ENCODE assay signal across 7 mouse cellular contexts in the genomic region with DNA sequence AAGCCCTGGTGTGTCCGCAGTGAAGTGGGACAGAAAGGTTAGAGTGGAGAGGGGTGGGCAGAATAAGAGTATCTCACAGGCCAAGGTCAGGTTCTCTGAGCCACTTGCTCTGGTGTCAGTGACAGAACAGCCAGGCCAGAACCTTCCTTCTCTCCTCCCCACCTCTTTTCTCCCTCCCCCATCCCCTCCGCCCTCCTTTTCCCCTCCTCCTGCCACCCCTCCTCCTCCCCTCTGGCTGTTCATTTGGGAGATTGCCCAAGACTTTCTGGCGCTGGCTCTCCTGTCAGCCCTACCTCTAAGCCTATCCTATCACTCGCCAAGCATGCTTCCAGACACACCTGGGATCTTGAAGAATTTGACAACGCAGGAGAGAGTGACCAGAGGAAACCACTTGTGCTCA. TPM values are rescaled to one million over a fixed set of nuclear protein-coding genes. Genes with fewer than 3 reads are reported as not detected.
DNase-seq lines count a peak whose midpoint lies in the region; ATAC-seq and TF ChIP-seq lines count a peak whose summit lies in the region.

No protein-coding gene starts in this region.

- H3K9me3 ChIP-seq in limb, embryonic 12.5 days: 0 out of 2 replicates have a peak, but pooled peaks cover 6% of the 10 kb centered on the region
- no peaks in the 10 kb centered on the region for H3K9me3 ChIP-seq in midbrain, embryonic 14.5 days (ENCODE audit: control insufficient read depth, low read length)

- TF ChIP-seq POLR2A in heart, adult 2 months (IDR thresholded peaks at IDR 0.05; ENCODE audit: insufficient read depth, low read depth, low read length): peak; percentile 81

- no peaks in the 10 kb centered on the region for H3K79me2 ChIP-seq in heart, adult 2 months (replicated peaks; ENCODE audit: control insufficient read depth, insufficient read depth, low read length)

- TF ChIP-seq CTCF in heart, adult 2 months (IDR thresholded peaks at IDR 0.05): no peak

- H3K4me2 ChIP-seq in limb, embryonic 12.5 days: peak overlapping the region; percentile 90
- peak overlapping the region; percentile 94 for H3K4me2 ChIP-seq in midbrain, embryonic 14.5 days (ENCODE audit: low read length)

- H3K27ac ChIP-seq in heart, adult 2 months: peak overlapping the region; percentile 93
- H3K27ac ChIP-seq in limb, embryonic 12.5 days: no peak overlapping the region
- no peak overlapping the region for H3K27ac ChIP-seq in midbrain, embryonic 14.5 days (replicated peaks; ENCODE audit: low read depth, low read length)

- peak overlapping the region; percentile 79 for H3K9ac ChIP-seq in heart, adult 2 months (ENCODE audit: low read depth, low read length)
- H3K9ac ChIP-seq in limb, embryonic 12.5 days (replicated peaks): 0 out of 2 replicates have a peak overlapping the region, but pooled peaks have one; percentile 24
- H3K9ac ChIP-seq in midbrain, embryonic 14.5 days (replicated peaks; ENCODE audit: low read length): no peak overlapping the region

- DNase-seq in adipocyte (ENCODE audit: low spot score): peak; percentile 19
- DNase-seq in cerebellum, adult 18-20 months: peak; percentile 25 to 38
- peak; percentile 52 to 62 for DNase-seq in heart, adult 2 months
- DNase-seq in midbrain, embryonic 14.5 days: peak; percentile 7
- no peak for DNase-seq in natural killer cell, adult 2 months (ENCODE audit: low spot score in 2 of 2)
- DNase-seq in spleen, adult 18-20 months: no peak

- H3K36me3 ChIP-seq in heart, adult 2 months (ENCODE audit: control insufficient read depth, insufficient read depth, low read length): peaks cover 3% of the 10 kb centered on the region; the same call in 1 of the 2 replicates
- H3K36me3 ChIP-seq in limb, embryonic 12.5 days: no peaks in the 10 kb centered on the region
- H3K36me3 ChIP-seq in midbrain, embryonic 14.5 days (ENCODE audit: control insufficient read depth, insufficient read depth, low read length): no peaks in the 10 kb centered on the region

- peak overlapping the region; percentile 57 for H3K4me3 ChIP-seq in heart, adult 2 months
- H3K4me3 ChIP-seq in limb, embryonic 12.5 days (replicated peaks): peak overlapping the region; percentile 40
- H3K4me3 ChIP-seq in midbrain, embryonic 14.5 days (replicated peaks; ENCODE audit: low read depth, low read length): no peak overlapping the region; the same call in 1 of the 2 replicates

- H3K4me1 ChIP-seq in heart, adult 2 months (ENCODE audit: control insufficient read depth, insufficient read depth, low read length): peaks cover 6% of the 10 kb centered on the region
- peaks cover 18% of the 10 kb centered on the region for H3K4me1 ChIP-seq in limb, embryonic 12.5 days (replicated peaks)
- H3K4me1 ChIP-seq in midbrain, embryonic 14.5 days (ENCODE audit: control insufficient read depth, insufficient read depth, low read length): peaks cover 13% of the 10 kb centered on the region

- intact Hi-C loops in heart, adult 2 months (cut with DNase I): no loop called here

- H3K27me3 ChIP-seq in heart, adult 2 months (ENCODE audit: control insufficient read depth, insufficient read depth, low read length): no peaks in the 10 kb centered on the region
- peaks cover 40% of the 10 kb centered on the region for H3K27me3 ChIP-seq in limb, embryonic 12.5 days
- peaks cover 19% of the 10 kb centered on the region for H3K27me3 ChIP-seq in midbrain, embryonic 14.5 days (ENCODE audit: control insufficient read depth, insufficient read depth, low read length)

- ATAC-seq in limb, embryonic 12.5 days (ENCODE audit: insufficient number of reproducible peaks, insufficient read depth, low FRiP score, low TSS enrichment, low read depth): no peak
- ATAC-seq in midbrain, embryonic 14.5 days (ENCODE audit: low FRiP score, low TSS enrichment): no peak

- 17% methylated on average over 4 of the region's 5 CpGs for WGBS in heart, adult 2 months
- 7% methylated on average over 5 of the region's 5 CpGs for WGBS in limb, embryonic 12.5 days
- 14% methylated on average over 5 of the region's 5 CpGs for WGBS in midbrain, embryonic 14.5 days

- TF ChIP-seq EP300 in heart, adult 2 months (IDR thresholded peaks at IDR 0.05; ENCODE audit: insufficient read depth, low read depth, low read length): peak; percentile 72; the same call in 1 of the 2 replicates

RNA-seq across cellular contexts. Expression of a gene that starts 1.2 kb away (rescaled TPM):
- total RNA-seq in heart, adult 2 months (2021): 100 to 1,000 TPM; 192 to 198 TPM
- 71.6 and 81.9 TPM in 2 replicates for polyA plus RNA-seq in heart, adult 2 months (2012; rRNA removed)
- polyA plus RNA-seq in limb, embryonic 12.5 days (2016; fragmentation: Nextera tagmentation; extraction: Ambion mirVana): 0.20 and 0.29 TPM in 2 replicates
- polyA plus RNA-seq in midbrain, embryonic 14.5 days (2014; fragmentation: Nextera tagmentation; extraction: Ambion mirVana): 0.36 and 0.53 TPM in 2 replicates

RNA-seq across cellular contexts. Expression of a gene that starts 28.3 kb away (rescaled TPM):
- total RNA-seq in heart, adult 2 months (2021): 1 to 10 TPM; 6.0 TPM
- 8.3 and 10.9 TPM in 2 replicates for polyA plus RNA-seq in heart, adult 2 months (2012; rRNA removed)
- polyA plus RNA-seq in limb, embryonic 12.5 days (2016; fragmentation: Nextera tagmentation; extraction: Ambion mirVana): 10.0 and 10.9 TPM in 2 replicates
- 15.1 and 16.4 TPM in 2 replicates for polyA plus RNA-seq in midbrain, embryonic 14.5 days (2014; fragmentation: Nextera tagmentation; extraction: Ambion mirVana)

RNA-seq across cellular contexts. Expression of a gene that starts 34.0 kb away (rescaled TPM):
- total RNA-seq in heart, adult 2 months (2021): 1 to 10 TPM; 1.3 to 1.5 TPM
- 3.9 and 5.7 TPM in 2 replicates for polyA plus RNA-seq in heart, adult 2 months (2012; rRNA removed)
- 0.74 and 0.81 TPM in 2 replicates for polyA plus RNA-seq in limb, embryonic 12.5 days (2016; fragmentation: Nextera tagmentation; extraction: Ambion mirVana)
- 0.65 and 6.2 TPM in 2 replicates for polyA plus RNA-seq in midbrain, embryonic 14.5 days (2014; fragmentation: Nextera tagmentation; extraction: Ambion mirVana)

Comparison
In these comparisons a context has a peak if more than half of its experiments do, and no peak if none do; other contexts are left out.
1. DNase-seq: peak in adipocyte (single experiment), cerebellum, adult 18-20 months (2 of 2), heart, adult 2 months (2 of 2) and midbrain, embryonic 14.5 days (single experiment); none in natural killer cell, adult 2 months (0 of 2) and spleen, adult 18-20 months (0 of 2).
2. RNA of a gene that starts 1.2 kb away (polyA plus RNA-seq): 71.6 to 81.9 TPM in heart, adult 2 months; 0.36 to 0.53 TPM in midbrain, embryonic 14.5 days and 0.20 to 0.29 TPM in limb, embryonic 12.5 days; every median in the first group is over 10 times any median in the second.